In genomic region chr7:15916134-15916723, GRCm38 (mm10) we compare ENCODE assay signal across 38 mouse cellular contexts. TPM values are rescaled to one million over a fixed set of nuclear protein-coding genes. Genes with fewer than 3 reads are reported as not detected.
"Had no signal": no experiment of that assay in that cellular context is flagged by ENCODE, and none has a peak within 500 bp of the region (broad histone marks: within the 10 kb centered on the region; RNA-seq: fewer than 3 reads in every experiment).

No protein-coding gene starts in this region.

- H3K9me3 ChIP-seq: heart, embryonic 10.5 days; heart, embryonic 12.5 days; hindbrain, embryonic 10.5 days; hindbrain, embryonic 12.5 days; intestine, embryonic 15.5 days; limb, embryonic 10.5 days; limb, embryonic 12.5 days had no signal

- H3K9ac ChIP-seq: heart, embryonic 12.5 days; hindbrain, embryonic 12.5 days; hindbrain, embryonic 14.5 days; intestine, embryonic 15.5 days; limb, embryonic 12.5 days had no signal

- DNase-seq: gastrocnemius, adult 2 months; gastrocnemius, postnatal 10 days; gastrocnemius, postnatal 25 days; heart, adult 2 months; heart, postnatal 10 days; heart, postnatal 4 days; kidney, adult 18-20 months; kidney, adult 8-10 months; kidney, postnatal 10 days; kidney, postnatal 25 days; kidney, postnatal 4 days; liver had no signal

- ATAC-seq: hindbrain, embryonic 16.5 days; inflammation-experienced regulatory T-cells, adult 6 months; intestine, embryonic 15.5 days; intestine, postnatal 0 days had no signal

- H3K4me3 ChIP-seq: gastrocnemius, adult 2 months; heart, adult 2 months; heart, embryonic 10.5 days; heart, embryonic 12.5 days; hindbrain, embryonic 10.5 days; hindbrain, embryonic 12.5 days; intestine, embryonic 15.5 days; layer of hippocampus, adult 2 months; left cerebral cortex, adult 2 months; limb, embryonic 10.5 days; limb, embryonic 12.5 days had no signal

- H3K27ac ChIP-seq: gastrocnemius, adult 2 months; heart, adult 2 months; heart, embryonic 10.5 days; hindbrain, embryonic 10.5 days; hindbrain, embryonic 12.5 days; hindbrain, embryonic 14.5 days; intestine, embryonic 15.5 days; layer of hippocampus, adult 2 months; left cerebral cortex, adult 2 months; limb, embryonic 10.5 days; limb, embryonic 12.5 days had no signal

- H3K27me3 ChIP-seq: heart, embryonic 12.5 days; hindbrain, embryonic 12.5 days; intestine, embryonic 15.5 days; limb, embryonic 12.5 days had no signal

- H3K4me2 ChIP-seq: heart, embryonic 12.5 days; hindbrain, embryonic 12.5 days; hindbrain, embryonic 14.5 days; intestine, embryonic 15.5 days; limb, embryonic 12.5 days; liver, embryonic 11.5 days had no signal

RNA-seq across cellular contexts. Expression of gene Crxos, which starts 33.8 kb away (rescaled TPM):
- total RNA-seq: gastrocnemius, adult 2 months; gastrocnemius, postnatal 10 days; gastrocnemius, postnatal 25 days; gastrocnemius, postnatal 4 days; granulocyte monocyte progenitor cell, adult 5-6 weeks; heart, adult 2 months; heart, postnatal 10 days; heart, postnatal 25 days; heart, postnatal 4 days; layer of hippocampus, adult 2 months; layer of hippocampus, postnatal 25 days; left cerebral cortex, postnatal 14 days had no signal
- polyA plus RNA-seq: heart, adult 2 months; heart, embryonic 10.5 days; heart, embryonic 12.5 days; heart, embryonic 14.5 days; heart, embryonic 16.5 days; hindbrain, embryonic 10.5 days; hindbrain, embryonic 12.5 days; hindbrain, embryonic 16.5 days; inflammation-experienced regulatory T-cells, adult 6 months; intestine, embryonic 15.5 days; intestine, postnatal 0 days; kidney, embryonic 14.5 days; kidney, embryonic 16.5 days; limb, embryonic 10.5 days; limb, embryonic 12.5 days; limb, embryonic 14.5 days; liver, embryonic 11.5 days had no signal

RNA-seq across cellular contexts. Expression of gene Crx, which starts 36.5 kb away (rescaled TPM):
- total RNA-seq: gastrocnemius, adult 2 months; gastrocnemius, postnatal 10 days; gastrocnemius, postnatal 25 days; gastrocnemius, postnatal 4 days; granulocyte monocyte progenitor cell, adult 5-6 weeks; heart, adult 2 months; heart, postnatal 10 days; heart, postnatal 25 days; heart, postnatal 4 days; layer of hippocampus, adult 2 months; layer of hippocampus, postnatal 10 days; layer of hippocampus, postnatal 25 days; left cerebral cortex, adult 2 months; left cerebral cortex, postnatal 14 days; left cerebral cortex, postnatal 36 days had no signal
- polyA plus RNA-seq: heart, adult 2 months; heart, embryonic 10.5 days; heart, embryonic 12.5 days; heart, embryonic 14.5 days; heart, embryonic 16.5 days; hindbrain, embryonic 10.5 days; hindbrain, embryonic 12.5 days; hindbrain, embryonic 14.5 days; hindbrain, embryonic 16.5 days; inflammation-experienced regulatory T-cells, adult 6 months; intestine, embryonic 15.5 days; intestine, postnatal 0 days; kidney, embryonic 14.5 days; kidney, embryonic 16.5 days; limb, embryonic 10.5 days; limb, embryonic 12.5 days; limb, embryonic 14.5 days; liver, embryonic 11.5 days had no signal

RNA-seq across cellular contexts. Expression of gene Ehd2, which starts 51.1 kb away (rescaled TPM):
- total RNA-seq: granulocyte monocyte progenitor cell, adult 5-6 weeks had no signal
